Mouse (Mus musculus): ENCODE results near the gene Spink2. TPM values are rescaled to one million over a fixed set of nuclear protein-coding genes. Genes with fewer than 3 reads are reported as not detected.

Spink2 gene
- total RNA-seq (2023), result not detected

GRCm38 (mm10) chr5:77211236-77211635 lies at the start of gene Spink2:
Gene Spink2 (minus strand): TSS chr5:77211471.

Other genes starting within 250 kb of the Spink2 start
- 188 TPM for gene Srp72, start 236.8 kb downstream of the Spink2 start, total RNA-seq (2023)
- gene Arl9, start 207.4 kb downstream of the Spink2 start, total RNA-seq (2023), result not detected
- not detected for gene Thegl, start 195.4 kb downstream of the Spink2 start, total RNA-seq (2023)
- gene Hopx, start 96.3 kb downstream of the Spink2 start, total RNA-seq (2023), result 12.5 TPM
- 31.7 TPM for gene Rest, start 54.0 kb upstream of the Spink2 start, total RNA-seq (2023)
- gene Noa1, start 98.6 kb upstream of the Spink2 start, total RNA-seq (2023), result 14.3 TPM
- 41.6 TPM for gene Polr2b, start 98.7 kb upstream of the Spink2 start, total RNA-seq (2023)
- gene Igfbp7, start 196.6 kb upstream of the Spink2 start, total RNA-seq (2023), result 3.5 TPM